Mouse (Mus musculus) MN1 (cell line): ENCODE results near the gene Eef1g.

Source experiments
- DNase-seq: peaks from one replicate; pipeline ENCODE4 v3.0.0-alpha.2; 2016; ENCODE audit warnings: low spot score

Eef1g gene

GRCm38 (mm10) chr19:8966590-8967372 lies at the start of gene Eef1g:
TSS of gene Eef1g (plus strand) at chr19:8967041.
- peak; percentile 96 for DNase-seq

- DNase-seq = no peak
Measured at GRCm38 (mm10) chr19:8919000-8919399, 47.8 kb upstream of the Eef1g start.

- no peak for DNase-seq
Measured at GRCm38 (mm10) chr19:8919684-8920072, 47.2 kb upstream of the Eef1g start.

GRCm38 (mm10) chr19:8920073-8920736 lies 46.6 kb upstream of the Eef1g start, which contains the start of gene B3gat3:
TSS of gene B3gat3 (plus strand) at chr19:8920374.
- peak; percentile 93 for DNase-seq

- peak; percentile 45 for DNase-seq
Measured at GRCm38 (mm10) chr19:8920836-8921291, 46.0 kb upstream of the Eef1g start.

- DNase-seq = no peak
Measured at GRCm38 (mm10) chr19:8921741-8922140, 45.1 kb upstream of the Eef1g start.

- no peak for DNase-seq
Measured at GRCm38 (mm10) chr19:8926766-8927165, 40.1 kb upstream of the Eef1g start.

- DNase-seq = no peak
Measured at GRCm38 (mm10) chr19:8927891-8928525, 38.8 kb upstream of the Eef1g start.

- peak; percentile 22 for DNase-seq
Measured at GRCm38 (mm10) chr19:8928689-8929223, 38.1 kb upstream of the Eef1g start.

GRCm38 (mm10) chr19:8929224-8930088 lies 37.4 kb upstream of the Eef1g start, which contains the start of the genes Rom1 and Eml3:
TSS of gene Rom1 (minus strand) at chr19:8929356.
TSS of gene Eml3 (plus strand) at chr19:8929552.
- peak; percentile 86 for DNase-seq

- DNase-seq = no peak
Measured at GRCm38 (mm10) chr19:8930117-8930516, 36.7 kb upstream of the Eef1g start.

- DNase-seq = no peak
Measured at GRCm38 (mm10) chr19:8930771-8931170, 36.1 kb upstream of the Eef1g start.

- DNase-seq = no peak
Measured at GRCm38 (mm10) chr19:8936736-8937135, 30.1 kb upstream of the Eef1g start.

- no peak for DNase-seq
Measured at GRCm38 (mm10) chr19:8940526-8941133, 26.2 kb upstream of the Eef1g start.

- DNase-seq = no peak
Measured at GRCm38 (mm10) chr19:8941136-8941514, 25.7 kb upstream of the Eef1g start.

- peak; percentile 96 for DNase-seq
Measured at GRCm38 (mm10) chr19:8941515-8942217, 25.2 kb upstream of the Eef1g start, which contains the start of gene Mta2. TSS of gene Mta2 (plus strand) at chr19:8941875.

- no peak for DNase-seq
Measured at GRCm38 (mm10) chr19:8942276-8942964, 24.4 kb upstream of the Eef1g start.

- DNase-seq = no peak
Measured at GRCm38 (mm10) chr19:8943047-8943446, 23.8 kb upstream of the Eef1g start.

GRCm38 (mm10) chr19:8944062-8944461 lies 22.8 kb upstream of the Eef1g start:
- DNase-seq = no peak

- peak; percentile 57 for DNase-seq
Measured at GRCm38 (mm10) chr19:8944750-8945149, 22.1 kb upstream of the Eef1g start.
